Mouse (Mus musculus) heart, postnatal 0 days (tissue): ENCODE data around the gene Mrpl51.

Experiments
- CTCF ChIP-seq: IDR thresholded peaks from 2 replicates; pipeline ENCODE4 v1.5.1; 2016; ENCODE audit warnings: antibody characterized with exemption, control low read depth, low read depth
- EP300 ChIP-seq: IDR thresholded peaks from 2 replicates; pipeline ENCODE4 v1.6.1; 2016; ENCODE audit warnings: antibody characterized with exemption, low read depth

- peak; percentile 84 for TF ChIP-seq EP300
- no peak for TF ChIP-seq CTCF
Observed at GRCm38 (mm10) chr6:125166861-125167650, 24.5 kb upstream of the Mrpl51 start.
